Mouse (Mus musculus): ENCODE measurements around the gene Sh3glb1.

GRCm38 (mm10) chr3:144723455-144723854 is 3.3 kb upstream of the Sh3glb1 start:
- TF ChIP-seq GATA1 (IDR thresholded peaks at IDR 0.05; ENCODE audit: borderline replicate concordance, low read length): no peak
- TF ChIP-seq FLI1 (IDR thresholded peaks at IDR 0.05; ENCODE audit: low read length): no peak
